Mouse (Mus musculus) intestine, embryonic 14.5 days (tissue): ENCODE measurements at regions not wholly inside any gene's neighbourhood (a gene's known extent, or its start where the extent isn't known, plus 50 kb on each side); places are given as distances from the start of the nearest gene placed in this dataset.

ENCODE experiments used
- ATAC-seq: fragments of 200-750 bp; cut with Nextera tagmentation; replicated peaks from 2 replicates; pipeline ENCODE4 v1.8.0; 2017; ENCODE audit warnings: low read depth, moderate number of reproducible peaks, moderate TSS enrichment, moderate library complexity; ENCODE audit not compliant: low FRiP score, low TSS enrichment
- DNase-seq: peaks from one replicate; pipeline ENCODE4 v3.0.0-alpha.2; 2018; ENCODE audit warnings: low spot score
- H3K27ac ChIP-seq: fragments of 300-500 bp; sonication (generic); 2 replicates; pipeline ENCODE4 v1.5.1; 2014; ENCODE audit warnings: low read depth, mild to moderate bottlenecking, control low read depth
- H3K27me3 ChIP-seq: fragments of 300-500 bp; sonication (generic); replicated peaks from 2 replicates; pipeline ENCODE4 v1.6.1; 2014; ENCODE audit warnings: low read length, control low read depth; ENCODE audit not compliant: control insufficient read depth, insufficient read depth
- H3K36me3 ChIP-seq: fragments of 300-500 bp; sonication (generic); 2 replicates; pipeline ENCODE4 v1.6.1; 2014; ENCODE audit warnings: low read length, control low read depth; ENCODE audit not compliant: control insufficient read depth, insufficient read depth
- H3K4me1 ChIP-seq: fragments of 300-500 bp; sonication (generic); replicated peaks from 2 replicates; pipeline ENCODE4 v1.6.1; 2014; ENCODE audit warnings: low read length, control low read depth, mixed read lengths; ENCODE audit not compliant: control insufficient read depth, insufficient read depth
- H3K4me2 ChIP-seq: fragments of 300-500 bp; sonication (generic); 2 replicates; pipeline ENCODE4 v1.6.1; 2014; ENCODE audit warnings: low read length
- H3K4me3 ChIP-seq: fragments of 300-500 bp; sonication (generic); 2 replicates; pipeline ENCODE4 v1.5.1; 2014; ENCODE audit warnings: low read depth, low read length, control low read depth, mixed read lengths
- H3K9ac ChIP-seq: fragments of 300-500 bp; sonication (generic); 2 replicates; pipeline ENCODE4 v1.6.1; 2014; ENCODE audit warnings: mild to moderate bottlenecking, low read length
- H3K9me3 ChIP-seq: fragments of 300-500 bp; sonication (generic); 2 replicates; pipeline ENCODE4 v1.6.1; 2016; ENCODE audit warnings: low read length, control low read depth; ENCODE audit not compliant: control insufficient read depth
- WGBS: fragments of 180-500 bp; shearing (Covaris S2); extraction: QIAGEN DNeasy Blood & Tissue Kit; methylation state at CpG from one replicate; pipeline ENCODE4 v1.1.7; 2014; 5-methylcytosine and 5-hydroxymethylcytosine counted together

DNA sequence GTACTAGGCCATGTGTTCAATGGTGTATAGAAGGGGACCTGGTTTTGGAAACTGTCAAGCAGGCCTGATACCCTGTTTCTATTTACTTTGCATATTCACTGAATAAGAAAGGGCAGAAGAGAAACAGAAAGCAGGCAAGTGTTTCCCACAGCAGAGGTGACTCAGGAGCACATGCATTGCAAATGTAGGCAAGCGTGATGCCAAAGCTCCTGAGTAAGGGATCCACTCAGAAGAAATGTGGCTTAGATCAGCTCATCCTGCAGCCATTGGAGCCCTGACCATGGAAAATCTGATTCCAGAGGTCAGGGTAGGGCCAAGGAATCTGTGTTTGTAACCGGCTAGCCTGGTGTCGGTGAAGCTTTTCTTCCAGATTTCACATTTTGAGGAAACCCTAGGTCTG lies 69.3 kb upstream of the Igfbp3 start:
- Histone ChIP-seq H3K9ac (no peak overlapping the region), H3K9me3 (no peaks in the 10 kb centered on the region), H3K4me3 (no peak overlapping the region), H3K4me1 (peaks cover 5% of the 10 kb centered on the region; the same call in 1 of the 2 replicates), H3K36me3 (no peaks in the 10 kb centered on the region), H3K27me3 (no peaks in the 10 kb centered on the region), H3K4me2 (no peak overlapping the region), H3K27ac (no peak overlapping the region)
- WGBS, result 90% methylated on average over 3 of the region's 3 CpGs
- ATAC-seq (no peak), DNase-seq (no peak)

DNA sequence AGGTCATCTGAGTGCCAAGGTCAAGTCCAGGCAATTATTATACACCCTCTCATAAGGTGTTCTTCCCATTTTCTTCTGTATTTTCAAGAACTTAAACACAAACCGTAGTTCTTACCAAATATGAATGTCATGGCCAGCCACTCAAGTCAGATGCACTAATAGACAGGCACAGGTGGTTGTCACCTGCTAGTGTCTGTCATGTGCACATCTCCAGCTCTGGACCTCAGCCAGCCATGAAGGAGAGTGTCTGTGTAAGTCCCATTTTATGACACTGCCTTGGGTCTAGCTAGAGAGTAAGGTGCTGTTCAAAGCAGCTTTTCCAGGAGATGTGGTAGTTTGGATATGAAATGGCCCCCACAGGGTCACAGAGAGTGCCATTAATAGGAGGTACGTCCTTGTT lies 68.5 kb upstream of the Igfbp3 start:
- Histone ChIP-seq H3K4me2 (no peak overlapping the region), H3K4me3 (no peak overlapping the region), H3K27ac (no peak overlapping the region), H3K9me3 (no peaks in the 10 kb centered on the region), H3K4me1 (peaks cover 5% of the 10 kb centered on the region; the same call in 1 of the 2 replicates), H3K36me3 (no peaks in the 10 kb centered on the region), H3K9ac (no peak overlapping the region), H3K27me3 (no peaks in the 10 kb centered on the region)
- ATAC-seq, result no peak
- no peak for DNase-seq
- 80% methylated on average over 2 of the region's 2 CpGs for WGBS

GRCm38 (mm10) chr11:7281656-7282055 lies 67.9 kb upstream of the Igfbp3 start:
- DNase-seq (no peak), ATAC-seq (no peak)
- H3K4me1 ChIP-seq, result peaks cover 5% of the 10 kb centered on the region; the same call in 1 of the 2 replicates
- no peaks in the 10 kb centered on the region for H3K9me3 ChIP-seq
- no peak overlapping the region for H3K9ac ChIP-seq
- no peaks in the 10 kb centered on the region for H3K27me3 ChIP-seq
- H3K27ac ChIP-seq, result no peak overlapping the region
- H3K36me3 ChIP-seq, result no peaks in the 10 kb centered on the region
- H3K4me2 ChIP-seq, result no peak overlapping the region
- H3K4me3 ChIP-seq, result no peak overlapping the region
- 41% methylated on average over 2 of the region's 2 CpGs for WGBS

DNA sequence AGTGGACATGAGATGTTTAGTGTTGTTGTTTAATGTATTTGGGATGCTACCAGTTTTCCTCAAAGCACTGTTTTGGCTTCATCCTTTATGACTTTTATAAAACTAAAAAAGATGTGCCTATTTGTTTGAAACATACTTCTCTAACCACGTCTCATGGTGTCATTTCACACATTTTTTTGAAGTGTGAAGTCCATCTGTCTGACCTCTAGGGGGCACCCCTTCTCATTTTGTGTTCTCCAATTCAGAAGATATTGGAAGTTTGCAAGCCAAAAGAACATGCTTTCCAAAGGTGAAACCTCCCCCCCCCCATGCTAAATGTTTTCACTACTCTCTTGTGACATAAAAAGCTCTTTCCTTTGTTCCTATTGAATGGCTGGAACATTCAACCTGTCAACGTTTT lies 66.2 kb upstream of the Igfbp3 start:
- no peaks in the 10 kb centered on the region for H3K36me3 ChIP-seq
- no peak overlapping the region for H3K4me2 ChIP-seq
- DNase-seq (no peak), ATAC-seq (no peak)
- no peaks in the 10 kb centered on the region for H3K27me3 ChIP-seq
- H3K4me1 ChIP-seq, result peaks cover 5% of the 10 kb centered on the region; the same call in 1 of the 2 replicates
- H3K4me3 ChIP-seq, result no peak overlapping the region
- H3K27ac ChIP-seq, result no peak overlapping the region
- H3K9ac ChIP-seq, result no peak overlapping the region
- H3K9me3 ChIP-seq, result no peaks in the 10 kb centered on the region
- 80% methylated on average over 2 of the region's 2 CpGs for WGBS

DNA sequence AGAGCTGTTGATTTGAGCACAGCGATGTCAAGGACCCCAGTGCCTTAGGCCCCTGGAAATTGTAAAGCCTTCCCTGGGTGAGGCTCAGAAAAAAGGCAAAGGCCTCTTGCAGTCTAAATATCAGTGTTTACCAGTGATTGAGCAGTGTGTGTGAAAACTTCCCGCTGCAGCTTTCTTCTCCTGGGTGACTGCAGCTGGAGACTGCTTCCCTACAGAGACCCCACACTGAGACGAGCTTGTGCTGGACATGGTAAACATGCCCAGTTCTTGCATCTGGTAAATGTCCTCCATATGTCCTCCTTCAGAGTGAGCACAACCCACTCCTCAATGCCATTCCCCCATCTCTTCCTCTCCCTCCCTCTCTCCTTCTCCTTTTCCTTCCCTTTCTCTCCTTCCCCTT lies 58.8 kb upstream of the Igfbp3 start:
- H3K27me3 ChIP-seq, result no peaks in the 10 kb centered on the region

DNA sequence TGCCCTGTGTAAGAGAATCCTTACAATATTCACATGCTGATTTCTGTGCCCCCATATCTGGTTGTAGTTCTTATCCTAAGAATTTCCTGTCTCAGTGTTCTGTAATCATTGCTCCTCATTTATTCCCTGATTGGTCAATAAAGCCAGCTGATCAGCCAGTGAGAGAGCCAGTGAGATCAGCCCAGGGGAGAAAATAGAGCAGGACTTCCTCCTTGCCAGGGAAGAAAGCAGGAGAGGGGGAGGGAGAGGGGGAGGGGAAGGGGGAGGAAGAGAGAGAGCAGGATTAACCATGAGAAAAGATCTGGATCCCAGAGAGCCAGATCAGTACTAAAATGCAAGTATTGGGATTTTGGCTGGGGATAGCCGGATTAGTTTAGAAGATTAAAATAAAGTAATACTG lies 57.2 kb upstream of the Igfbp3 start:
- Histone ChIP-seq H3K36me3 (no peaks in the 10 kb centered on the region), H3K4me3 (no peak overlapping the region), H3K4me2 (no peak overlapping the region), H3K4me1 (peaks cover 10% of the 10 kb centered on the region; the same call in 1 of the 2 replicates), H3K27me3 (no peaks in the 10 kb centered on the region), H3K9me3 (no peaks in the 10 kb centered on the region), H3K27ac (no peak overlapping the region), H3K9ac (no peak overlapping the region)
- 94% methylated on average over 1 of the region's 1 CpGs for WGBS
- DNase-seq (no peak), ATAC-seq (no peak)

More for the DNA sequence above, 58.8 kb upstream of the Igfbp3 start:
- Histone ChIP-seq H3K4me3 (no peak overlapping the region), H3K9ac (no peak overlapping the region), H3K36me3 (no peaks in the 10 kb centered on the region), H3K4me2 (no peak overlapping the region), H3K9me3 (no peaks in the 10 kb centered on the region), H3K27ac (peak overlapping the region; percentile 27; the same call in 1 of the 2 replicates), H3K4me1 (peaks cover 10% of the 10 kb centered on the region; the same call in 1 of the 2 replicates)
- 11% methylated on average over 3 of the region's 3 CpGs for WGBS
- ATAC-seq (no peak), DNase-seq (no peak)

DNA sequence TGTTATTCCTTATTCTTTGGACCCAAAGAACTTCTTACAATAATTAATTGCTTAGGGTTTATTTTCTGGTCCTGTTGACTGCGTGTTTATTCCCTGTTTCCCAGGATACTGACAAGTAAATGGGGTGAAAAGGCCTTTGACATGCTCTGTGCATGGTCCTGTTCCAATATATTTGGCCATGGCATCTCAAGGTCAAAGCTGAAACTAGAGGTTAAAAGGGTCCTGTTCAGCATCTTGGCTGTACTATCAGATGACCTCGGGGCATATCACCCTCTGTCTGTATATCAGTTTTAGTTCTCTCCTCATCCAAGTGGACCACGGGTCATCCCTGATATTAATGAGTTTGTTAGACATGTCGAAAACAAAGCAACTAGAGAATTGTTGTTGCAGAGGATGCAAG lies 50.2 kb upstream of the Igfbp3 start:
- H3K36me3 ChIP-seq, result no peaks in the 10 kb centered on the region
- DNase-seq (no peak), ATAC-seq (no peak)
- H3K9ac ChIP-seq, result no peak overlapping the region
- no peak overlapping the region for H3K27ac ChIP-seq
- no peak overlapping the region for H3K4me2 ChIP-seq
- no peaks in the 10 kb centered on the region for H3K27me3 ChIP-seq
- no peaks in the 10 kb centered on the region for H3K4me1 ChIP-seq
- H3K9me3 ChIP-seq, result no peaks in the 10 kb centered on the region
- H3K4me3 ChIP-seq, result no peak overlapping the region
- 59% methylated on average over 4 of the region's 4 CpGs for WGBS
